Mouse (Mus musculus) heart, adult 2 months (tissue): ENCODE results near the gene Cisd3. TPM values are rescaled to one million over a fixed set of nuclear protein-coding genes. Genes with fewer than 3 reads are reported as not detected.

Experiments
- DNase-seq, 2 experiments: peaks; one replicate each; pipeline ENCODE4 v3.0.0; 2021
- H3K27ac ChIP-seq: fragments of 200-600 bp; 2 replicates; pipeline ENCODE4 v1.8.1; 2022
- H3K27me3 ChIP-seq: fragments of 200-500 bp; 2 replicates; pipeline ENCODE4 v1.6.1; 2012; ENCODE audit warnings: mild to moderate bottlenecking, low read length, inconsistent platforms, mixed read lengths; ENCODE audit not compliant: control insufficient read depth, insufficient read depth
- H3K36me3 ChIP-seq: fragments of 200-500 bp; 2 replicates; pipeline ENCODE4 v1.6.1; 2012; ENCODE audit warnings: low read length, inconsistent platforms; ENCODE audit not compliant: control insufficient read depth, insufficient read depth
- H3K4me1 ChIP-seq: fragments of 200-500 bp; 2 replicates; pipeline ENCODE4 v1.6.1; 2011; ENCODE audit warnings: low read length; ENCODE audit not compliant: control insufficient read depth, insufficient read depth
- H3K4me3 ChIP-seq: fragments of 200-600 bp; 2 replicates; pipeline ENCODE4 v1.8.1; 2022
- H3K79me2 ChIP-seq: fragments of 200-500 bp; replicated peaks from 2 replicates; pipeline ENCODE4 v1.6.1; 2012; ENCODE audit warnings: mild to moderate bottlenecking, inconsistent platforms, low read length, moderate library complexity, mixed read lengths; ENCODE audit not compliant: control insufficient read depth, insufficient read depth
- H3K9ac ChIP-seq: fragments of 200-500 bp; 2 replicates; pipeline ENCODE4 v1.6.1; 2012; ENCODE audit warnings: low read depth, mild to moderate bottlenecking, control low read depth, inconsistent platforms, low read length, mixed read lengths
- CTCF ChIP-seq: fragments of 200-600 bp; IDR thresholded peaks from 2 replicates; pipeline ENCODE4 v1.8.1; 2022; ENCODE audit warnings: antibody characterized with exemption, mild to moderate bottlenecking, moderate library complexity
- EP300 ChIP-seq: fragments of 200-500 bp; IDR thresholded peaks from 2 replicates; pipeline ENCODE4 v1.6.1; 2011; ENCODE audit warnings: low read depth, low read length, control low read depth; ENCODE audit not compliant: insufficient read depth
- POLR2A ChIP-seq: fragments of 200-500 bp; IDR thresholded peaks from 2 replicates; pipeline ENCODE4 v1.6.1; 2011; ENCODE audit warnings: mild to moderate bottlenecking, low read depth, low read length, control low read depth; ENCODE audit not compliant: insufficient read depth
- WGBS: fragments of 180-500 bp; shearing (Covaris S2); methylation state at CpG from one replicate; pipeline ENCODE4 v1.1.7; 2018; 5-methylcytosine and 5-hydroxymethylcytosine counted together
- intact Hi-C: fragments of 180-260 bp; cut with DNase I; formaldehyde crosslinking; loops from one replicate; pipeline ENCODE4 v1.15.1; 2025
- microRNA-seq, 2 experiments: library from miRNA; unstranded; fragments of <30 nt; microRNA quantifications; one replicate each; pipeline ENCODE4 v1.2.0; 2021
- polyA plus RNA-seq: library from polyadenylated mRNA; depleted of rRNA; stranded (reverse); fragments of >200 nt; gene quantifications from 2 replicates; pipeline ENCODE4 v1.2.3, GENCODE M21; 2012; rRNA removed
- total RNA-seq, 2 experiments: library from RNA; stranded (reverse); gene quantifications; 2 replicates each; pipeline ENCODE4 v1.2.3; 2021

The Cisd3 gene
- total and polyA plus RNA-seq, 3 experiments = 106 to 137 (median 130) TPM

- no peak for TF ChIP-seq POLR2A
- TF ChIP-seq EP300 = no peak
- TF ChIP-seq CTCF = no peak
- no peaks in the 10 kb centered on the region for H3K27me3 ChIP-seq
- H3K36me3 ChIP-seq = no peaks in the 10 kb centered on the region
- intact Hi-C loops = no loop called here
- DNase-seq = no peak
- no peak overlapping the region for H3K4me3 ChIP-seq
- H3K9ac ChIP-seq = no peak overlapping the region
- 65% methylated on average over 4 of the region's 4 CpGs for WGBS
- H3K79me2 ChIP-seq = peaks cover 3% of the 10 kb centered on the region; the same call in 1 of the 2 replicates
- H3K4me1 ChIP-seq = peaks cover 3% of the 10 kb centered on the region
- H3K27ac ChIP-seq = no peak overlapping the region
These were observed 52.0 kb downstream of the Cisd3 start for GRCm38 (mm10) chr11:97737600-97737999.

Small RNA genes within 50 kb of the gene (microRNA-seq; reads per million reads assigned to microRNA genes)
- gene Gm24158 = 0.39 to 1.1 reads per million in 2 experiments
- 0 to 1.2 reads per million in 2 experiments for gene Mir6927

Other genes with a start within 250 kb of the Cisd3 start
- not detected for gene 4933428G20Rik, start 185.5 kb upstream of the Cisd3 start, total RNA-seq
- gene 4933428G20Rik, start 185.5 kb upstream of the Cisd3 start, polyA plus RNA-seq = not detected in 2 replicates
- gene Srcin1, start 109.6 kb upstream of the Cisd3 start, total RNA-seq = under 1 TPM; 0.13 to 0.36 TPM
- gene Srcin1, start 109.6 kb upstream of the Cisd3 start, polyA plus RNA-seq = 0.26 and 0.31 TPM in 2 replicates
- 1 to 10 TPM; 1.4 to 2.6 TPM for gene Epop, start 56.1 kb upstream of the Cisd3 start, total RNA-seq
- gene Epop, start 56.1 kb upstream of the Cisd3 start, polyA plus RNA-seq = 0.44 and 0.61 TPM in 2 replicates
- 10 to 100 TPM; 67.1 to 72.5 TPM for gene Mllt6, start 22.4 kb upstream of the Cisd3 start, total RNA-seq
- 37.9 and 46.2 TPM in 2 replicates for gene Mllt6, start 22.4 kb upstream of the Cisd3 start, polyA plus RNA-seq
- 1 to 10 TPM; 4.1 to 5.6 TPM for gene Pcgf2, start 14.7 kb downstream of the Cisd3 start, total RNA-seq
- gene Pcgf2, start 14.7 kb downstream of the Cisd3 start, polyA plus RNA-seq = 9.5 and 17.8 TPM in 2 replicates
- gene Psmb3, start 17.6 kb downstream of the Cisd3 start, total RNA-seq = 100 to 1,000 TPM; 135 to 139 TPM
- 273 and 314 TPM in 2 replicates for gene Psmb3, start 17.6 kb downstream of the Cisd3 start, polyA plus RNA-seq
- gene Pip4k2b, start 58.9 kb downstream of the Cisd3 start, total RNA-seq = 10 to 100 TPM; 20.8 to 21.4 TPM
- 13.8 and 18.1 TPM in 2 replicates for gene Pip4k2b, start 58.9 kb downstream of the Cisd3 start, polyA plus RNA-seq
- 1 to 10 TPM; 7.6 to 7.9 TPM for gene Cwc25, start 80.7 kb downstream of the Cisd3 start, total RNA-seq
- gene Cwc25, start 80.7 kb downstream of the Cisd3 start, polyA plus RNA-seq = 6.0 and 8.7 TPM in 2 replicates
- gene 1700001P01Rik, start 90.1 kb downstream of the Cisd3 start, total RNA-seq = not detected
- gene 1700001P01Rik, start 90.1 kb downstream of the Cisd3 start, polyA plus RNA-seq = 0.20 TPM in 1 of 2 replicates, not detected in the other
- gene Rpl23, start 96.6 kb downstream of the Cisd3 start, total RNA-seq = 100 to 1,000 TPM; 509 to 574 TPM
- 103 and 140 TPM in 2 replicates for gene Rpl23, start 96.6 kb downstream of the Cisd3 start, polyA plus RNA-seq
- gene Lasp1, start 113.2 kb downstream of the Cisd3 start, total RNA-seq = 10 to 100 TPM; 28.2 to 31.6 TPM
- 31.1 and 38.5 TPM in 2 replicates for gene Lasp1, start 113.2 kb downstream of the Cisd3 start, polyA plus RNA-seq
- gene B230217C12Rik, start 155.0 kb downstream of the Cisd3 start, total RNA-seq = 1 to 10 TPM in 1 of 2 experiments, under 1 TPM in 1; 0.64 to 1.6 TPM
- gene B230217C12Rik, start 155.0 kb downstream of the Cisd3 start, polyA plus RNA-seq = 2.3 and 2.7 TPM in 2 replicates
- gene Fbxo47, start 198.3 kb downstream of the Cisd3 start, total RNA-seq = under 1 TPM; 0.29 to 0.45 TPM
- 0.29 and 0.43 TPM in 2 replicates for gene Fbxo47, start 198.3 kb downstream of the Cisd3 start, polyA plus RNA-seq